Mouse (Mus musculus) cerebellum, adult 8-10 months (tissue): ENCODE results near the gene Map7.

ENCODE experiments used
- DNase-seq: peaks from one replicate; pipeline ENCODE4 v3.0.0; 2022

Gene Map7

GRCm38 (mm10) chr10:20298152-20298920, 150.1 kb downstream of the Map7 start:
- no peak for DNase-seq

GRCm38 (mm10) chr10:20299114-20299513, 150.8 kb downstream of the Map7 start:
- no peak for DNase-seq

- no peak for DNase-seq
Observed at GRCm38 (mm10) chr10:20310969-20311769, 162.9 kb downstream of the Map7 start.

GRCm38 (mm10) chr10:20311918-20312735, 163.9 kb downstream of the Map7 start, which contains the start of gene Bclaf1:
Bclaf1 (plus strand) TSS chr10:20312469.
- peak; percentile 99 for DNase-seq

- peak; percentile 91 for DNase-seq
Observed at GRCm38 (mm10) chr10:20312736-20313301, 164.5 kb downstream of the Map7 start.

- no peak for DNase-seq
Observed at GRCm38 (mm10) chr10:20313447-20313846, 165.2 kb downstream of the Map7 start.

- DNase-seq, result no peak
Observed at GRCm38 (mm10) chr10:20313941-20314340, 165.7 kb downstream of the Map7 start.

GRCm38 (mm10) chr10:20314797-20315196, 166.5 kb downstream of the Map7 start:
- no peak for DNase-seq

GRCm38 (mm10) chr10:20317466-20317865, 169.2 kb downstream of the Map7 start:
- no peak for DNase-seq

- no peak for DNase-seq
Observed at GRCm38 (mm10) chr10:20326226-20326625, 178.0 kb downstream of the Map7 start.
